Mouse (Mus musculus) stomach, postnatal 0 days (tissue): Measurements from ENCODE around the gene Mlx. TPM values are rescaled to one million over a fixed set of nuclear protein-coding genes. Genes with fewer than 3 reads are reported as not detected.
A peak's percentile ranks its signal among the peaks of the same experiment; 100 is the strongest.

ENCODE experiments used
- ATAC-seq: fragments of 200-750 bp; cut with Nextera tagmentation; 2 replicates; pipeline ENCODE4 v1.8.0; 2017; ENCODE audit not compliant: low FRiP score, low TSS enrichment
- DNase-seq: peaks from one replicate; pipeline ENCODE4 v3.0.0-alpha.2; 2016; ENCODE audit warnings: low spot score
- H3K27ac ChIP-seq: fragments of 300-500 bp; sonication (generic); replicated peaks from 2 replicates; pipeline ENCODE4 v1.5.1; 2014; ENCODE audit warnings: mild to moderate bottlenecking, control low read depth
- H3K27me3 ChIP-seq: fragments of 300-500 bp; sonication (generic); 2 replicates; pipeline ENCODE4 v1.6.1; 2014; ENCODE audit warnings: low read length; ENCODE audit not compliant: control insufficient read depth, insufficient read depth
- H3K36me3 ChIP-seq: fragments of 300-500 bp; sonication (generic); 2 replicates; pipeline ENCODE4 v1.6.1; 2014; ENCODE audit warnings: low read length, mixed read lengths; ENCODE audit not compliant: control insufficient read depth, insufficient read depth
- H3K4me1 ChIP-seq: fragments of 300-500 bp; sonication (generic); replicated peaks from 2 replicates; pipeline ENCODE4 v1.6.1; 2014; ENCODE audit warnings: antibody characterized with exemption; ENCODE audit not compliant: control insufficient read depth, insufficient read depth
- H3K4me2 ChIP-seq: fragments of 300-500 bp; sonication (generic); replicated peaks from 2 replicates; pipeline ENCODE4 v1.6.1; 2014; ENCODE audit warnings: low read depth, mild to moderate bottlenecking, control low read depth, moderate library complexity
- H3K4me3 ChIP-seq: fragments of 300-500 bp; sonication (generic); 2 replicates; pipeline ENCODE4 v1.5.1; 2014; ENCODE audit warnings: low read depth, low read length, control low read depth
- H3K9ac ChIP-seq: fragments of 300-500 bp; sonication (generic); 2 replicates; pipeline ENCODE4 v1.6.1; 2014; ENCODE audit warnings: mild to moderate bottlenecking, low read length, control low read depth, mixed read lengths
- H3K9me3 ChIP-seq: fragments of 300-500 bp; sonication (generic); 2 replicates; pipeline ENCODE4 v1.6.1; 2016; ENCODE audit warnings: low read length; ENCODE audit not compliant: control insufficient read depth
- CTCF ChIP-seq: IDR thresholded peaks from 2 replicates; pipeline ENCODE4 v1.5.1; 2016; ENCODE audit warnings: antibody characterized with exemption, low read depth, mild to moderate bottlenecking, moderate library complexity
- EP300 ChIP-seq: optimal IDR thresholded peaks from 2 replicates; pipeline ENCODE3; 2016; ENCODE audit warnings: antibody characterized with exemption
- WGBS: fragments of 180-500 bp; shearing (Covaris S2); extraction: QIAGEN DNeasy Blood & Tissue Kit; methylation state at CpG from one replicate; pipeline ENCODE4 v1.1.7; 2014; 5-methylcytosine and 5-hydroxymethylcytosine counted together
- polyA plus RNA-seq: library from polyadenylated mRNA; unstranded; fragments of >200 nt; fragmentation: Nextera tagmentation; extraction: Ambion mirVana; gene quantifications from 2 replicates; pipeline ENCODE4 v1.2.1, GENCODE M21; 2015

Mlx gene
- polyA plus RNA-seq, 1 experiment from 2014 or later, result 42.3 TPM

DNA sequence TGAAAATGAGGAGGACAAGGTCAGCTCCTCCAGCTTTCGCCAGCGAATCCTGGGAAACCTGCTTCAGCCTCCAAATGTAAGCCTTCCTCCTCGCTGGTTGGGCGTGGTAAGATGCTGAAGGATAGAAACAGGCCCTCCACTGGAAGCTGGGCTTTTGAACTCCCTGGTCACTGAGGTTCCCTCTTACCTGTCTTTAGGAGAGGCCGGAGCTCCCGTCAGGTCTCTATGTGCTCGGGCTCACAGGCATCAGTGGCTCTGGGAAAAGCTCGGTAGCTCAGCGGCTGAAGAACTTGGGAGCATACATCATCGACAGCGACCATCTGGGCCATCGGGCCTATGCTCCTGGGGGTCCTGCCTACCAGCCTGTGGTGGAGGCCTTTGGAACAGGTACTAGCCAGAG lies 2.3 kb upstream of the Mlx start:
- H3K9ac ChIP-seq, result no peak overlapping the region

DNA sequence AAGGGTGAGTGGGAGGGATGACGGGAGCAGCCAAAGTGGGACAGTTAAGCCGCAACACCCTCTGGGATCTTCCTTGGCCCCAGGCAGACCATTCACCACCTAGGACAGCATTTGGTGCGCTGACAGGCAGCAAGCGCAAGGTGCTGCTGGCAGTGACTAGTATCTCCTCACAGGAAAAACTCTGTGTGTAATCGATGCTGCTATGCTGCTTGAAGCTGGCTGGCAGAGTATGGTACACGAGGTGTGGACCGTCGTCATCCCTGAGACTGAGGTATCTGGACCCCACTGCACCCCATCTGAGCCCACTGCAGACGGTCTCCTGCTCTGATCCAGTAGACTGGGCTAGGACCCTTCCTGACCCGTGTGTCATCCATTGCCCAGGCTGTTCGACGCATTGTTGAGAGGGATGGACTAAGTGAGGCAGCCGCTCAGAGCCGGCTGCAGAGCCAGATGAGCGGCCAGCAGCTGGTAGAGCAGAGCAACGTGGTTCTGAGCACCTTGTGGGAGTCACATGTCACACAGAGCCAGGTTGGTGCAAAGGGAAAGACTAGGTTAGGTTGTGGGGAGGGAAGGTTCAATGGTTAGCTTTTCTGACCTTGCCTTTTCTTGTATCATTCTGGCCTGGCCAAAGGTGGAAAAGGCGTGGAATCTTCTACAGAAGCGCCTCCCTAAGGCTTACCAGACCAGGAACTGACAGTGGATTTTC lies 1.3 kb upstream of the Mlx start:
- Histone ChIP-seq H3K9ac (no peak overlapping the region), H3K9me3 (no peaks in the 10 kb centered on the region), H3K4me3 (no peak overlapping the region), H3K27ac (0 out of 2 replicates have a peak overlapping the region, but pooled peaks have one; percentile 8), H3K4me1 (peaks cover 9% of the 10 kb centered on the region), H3K27me3 (no peaks in the 10 kb centered on the region), H3K4me2 (no peak overlapping the region), H3K36me3 (0 out of 2 replicates have a peak, but pooled peaks cover 10% of the 10 kb centered on the region)
- TF ChIP-seq CTCF, result no peak
- ATAC-seq, result no peak
- WGBS, result 94% methylated on average over 18 of the region's 18 CpGs
- no peak for DNase-seq

More for the DNA sequence above, 2.3 kb upstream of the Mlx start:
- Histone ChIP-seq H3K36me3 (0 out of 2 replicates have a peak, but pooled peaks cover 6% of the 10 kb centered on the region), H3K4me3 (no peak overlapping the region), H3K27ac (no peak overlapping the region), H3K27me3 (0 out of 2 replicates have a peak, but pooled peaks cover under 1% of the 10 kb centered on the region), H3K9me3 (no peaks in the 10 kb centered on the region), H3K4me2 (no peak overlapping the region), H3K4me1 (peaks cover 9% of the 10 kb centered on the region)
- 91% methylated on average over 12 of the region's 12 CpGs for WGBS
- DNase-seq (no peak), ATAC-seq (no peak)
- TF ChIP-seq CTCF, result no peak
- no peak for TF ChIP-seq EP300

DNA sequence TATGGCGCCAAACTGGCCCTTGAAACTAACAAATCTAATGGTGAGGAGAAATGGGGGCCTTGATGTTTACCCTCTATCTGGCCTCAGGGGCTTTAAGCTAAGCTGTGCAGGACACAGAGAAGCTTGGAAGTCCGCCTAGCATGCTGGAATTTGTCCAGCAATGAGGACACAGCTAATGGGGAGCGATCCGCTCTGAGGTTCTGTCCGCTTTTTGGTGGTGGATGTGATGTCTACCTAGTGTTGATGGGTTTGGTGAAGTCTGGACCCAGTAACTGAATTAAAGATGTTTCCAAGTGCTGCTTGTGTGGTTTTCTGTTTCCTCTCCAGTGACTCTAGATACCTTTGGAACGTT lies 778 bp upstream of the Mlx start:
- TF ChIP-seq EP300, result no peak
- Histone ChIP-seq H3K4me2 (peak overlapping the region; percentile 95), H3K4me1 (peaks cover 9% of the 10 kb centered on the region), H3K36me3 (peaks cover 15% of the 10 kb centered on the region; the same call in 1 of the 2 replicates), H3K27me3 (no peaks in the 10 kb centered on the region), H3K9ac (peak overlapping the region; percentile 85; the same call in 1 of the 2 replicates), H3K9me3 (no peaks in the 10 kb centered on the region), H3K27ac (peak overlapping the region; percentile 91), H3K4me3 (no peak overlapping the region)
- DNase-seq (no peak), ATAC-seq (no peak)
- WGBS, result 67% methylated on average over 6 of the region's 6 CpGs

DNA sequence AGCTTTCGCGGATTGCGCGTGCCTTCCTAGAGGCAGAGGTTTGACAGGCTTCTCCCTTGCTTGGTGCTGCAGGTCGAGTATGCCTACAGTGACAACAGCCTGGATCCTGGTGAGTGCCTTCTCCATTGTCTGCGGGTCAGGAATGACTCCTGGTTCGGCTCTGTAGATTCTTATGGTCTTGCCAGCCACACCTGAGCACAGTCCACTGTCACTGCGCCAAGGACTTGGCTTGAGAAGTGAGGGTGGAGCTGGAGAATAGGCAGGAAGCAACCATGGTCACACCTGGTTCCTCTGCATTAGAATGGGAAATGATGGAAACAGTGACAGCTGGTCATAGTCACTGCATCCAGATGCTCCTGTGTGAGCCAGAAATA lies 592 bp downstream of the Mlx start:
- DNase-seq (peak; percentile 66), ATAC-seq (peak; percentile 40)
- H3K9ac ChIP-seq, result peak overlapping the region; percentile 85
- H3K27me3 ChIP-seq, result no peaks in the 10 kb centered on the region
- no peaks in the 10 kb centered on the region for H3K9me3 ChIP-seq
- H3K27ac ChIP-seq, result peak overlapping the region; percentile 91
- TF ChIP-seq CTCF, result no peak
- no peak for TF ChIP-seq EP300
- peaks cover 25% of the 10 kb centered on the region for H3K36me3 ChIP-seq
- H3K4me2 ChIP-seq, result peak overlapping the region; percentile 95
- peak overlapping the region; percentile 78 for H3K4me3 ChIP-seq
- peaks cover 9% of the 10 kb centered on the region for H3K4me1 ChIP-seq
- WGBS, result 6% methylated on average over 8 of the region's 8 CpGs

DNA sequence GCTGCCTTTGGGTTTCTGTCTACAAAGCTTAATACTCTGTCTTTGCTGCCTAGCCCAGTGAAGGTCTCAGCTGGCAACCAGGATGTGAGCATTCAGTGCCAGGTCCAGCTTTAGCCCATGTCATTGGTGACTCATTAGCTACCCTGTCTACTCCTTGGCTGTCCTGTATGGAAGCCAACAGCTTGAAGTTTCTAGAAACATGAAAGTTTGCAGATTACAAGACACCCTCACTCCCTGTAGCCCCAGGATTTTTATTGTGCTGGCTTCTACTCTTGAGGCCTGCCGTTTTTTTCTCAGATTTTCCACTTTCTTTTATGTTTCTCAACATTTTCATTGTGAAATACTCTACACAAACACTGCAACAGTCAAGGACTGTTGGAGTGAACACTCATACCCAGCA lies 2.9 kb downstream of the Mlx start:
- no peak overlapping the region for H3K4me2 ChIP-seq
- no peak for DNase-seq
- WGBS, result 83% methylated on average over 1 of the region's 1 CpGs
- H3K27me3 ChIP-seq, result no peaks in the 10 kb centered on the region
- TF ChIP-seq CTCF, result no peak
- TF ChIP-seq EP300, result no peak
- no peak for ATAC-seq
- no peaks in the 10 kb centered on the region for H3K9me3 ChIP-seq
- peaks cover 27% of the 10 kb centered on the region for H3K36me3 ChIP-seq
- no peak overlapping the region for H3K9ac ChIP-seq
- no peak overlapping the region for H3K4me3 ChIP-seq
- no peak overlapping the region for H3K27ac ChIP-seq
- peaks cover 9% of the 10 kb centered on the region for H3K4me1 ChIP-seq

DNA sequence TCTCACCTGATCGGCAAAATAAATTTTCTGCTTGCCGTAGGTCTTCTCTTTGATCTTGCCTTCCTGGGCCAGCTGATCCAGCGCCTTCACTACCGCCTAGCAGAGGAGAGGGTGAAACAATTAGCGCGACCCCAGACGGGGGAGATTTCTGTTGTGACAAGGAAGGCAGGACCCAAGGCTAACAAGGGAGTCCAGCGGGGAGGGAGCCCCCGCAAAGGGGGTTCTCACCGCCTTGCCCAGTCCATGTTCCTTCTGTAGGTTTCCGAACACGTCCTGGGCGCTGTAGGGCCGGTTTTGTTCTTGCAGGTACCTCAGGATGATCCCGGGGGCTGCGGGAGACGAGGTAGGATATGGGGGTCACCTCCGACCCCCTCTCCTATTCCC lies 7.8 kb downstream of the Mlx start:
- H3K27ac ChIP-seq, result peak overlapping the region; percentile 93
- peaks cover 45% of the 10 kb centered on the region for H3K36me3 ChIP-seq
- ATAC-seq (no peak), DNase-seq (no peak)
- H3K27me3 ChIP-seq, result no peaks in the 10 kb centered on the region
- no peaks in the 10 kb centered on the region for H3K9me3 ChIP-seq
- no peak for TF ChIP-seq EP300
- TF ChIP-seq CTCF, result no peak
- H3K4me3 ChIP-seq, result peak overlapping the region; percentile 64
- peak overlapping the region; percentile 91 for H3K4me2 ChIP-seq
- 1% methylated on average over 18 of the region's 18 CpGs for WGBS
- no peaks in the 10 kb centered on the region; the same call in 1 of the 2 replicates for H3K4me1 ChIP-seq
- peak overlapping the region; percentile 78 for H3K9ac ChIP-seq
